Mouse (Mus musculus) hindbrain, embryonic 15.5 days (tissue): ENCODE measurements at regions not wholly inside any gene's neighbourhood (a gene's known extent, or its start where the extent isn't known, plus 50 kb on each side); places are given as distances from the start of the nearest gene placed in this dataset.

Source experiments
- ATAC-seq: fragments of 200-750 bp; cut with Nextera tagmentation; 2 replicates; pipeline ENCODE4 v1.8.0; 2017; ENCODE audit warnings: low read depth, moderate number of reproducible peaks, moderate TSS enrichment; ENCODE audit not compliant: low FRiP score
- H3K27ac ChIP-seq: fragments of 300-500 bp; sonication (generic); replicated peaks from 2 replicates; pipeline ENCODE4 v1.5.1; 2015; ENCODE audit warnings: mild to moderate bottlenecking, inconsistent platforms
- H3K27me3 ChIP-seq: fragments of 300-500 bp; sonication (generic); 2 replicates; pipeline ENCODE4 v1.6.1; 2015; ENCODE audit warnings: control low read depth, inconsistent platforms
- H3K36me3 ChIP-seq: fragments of 300-500 bp; sonication (generic); 2 replicates; pipeline ENCODE4 v1.6.1; 2015; ENCODE audit warnings: control low read depth, inconsistent platforms
- H3K4me1 ChIP-seq: fragments of 300-500 bp; sonication (generic); replicated peaks from 2 replicates; pipeline ENCODE4 v1.6.1; 2015; ENCODE audit warnings: control low read depth, inconsistent platforms
- H3K4me2 ChIP-seq: fragments of 300-500 bp; sonication (generic); 2 replicates; pipeline ENCODE4 v1.6.1; 2015; ENCODE audit warnings: moderate library complexity, mild to moderate bottlenecking, inconsistent platforms
- H3K4me3 ChIP-seq: fragments of 300-500 bp; sonication (generic); 2 replicates; pipeline ENCODE4 v1.5.1; 2015; ENCODE audit warnings: mild to moderate bottlenecking, inconsistent platforms
- H3K9ac ChIP-seq: fragments of 300-500 bp; sonication (generic); 2 replicates; pipeline ENCODE4 v1.6.1; 2015; ENCODE audit warnings: inconsistent platforms
- H3K9me3 ChIP-seq: fragments of 300-500 bp; sonication (generic); 2 replicates; pipeline ENCODE4 v1.6.1; 2016; ENCODE audit warnings: control low read depth, inconsistent platforms
- WGBS: fragments of 180-500 bp; shearing (Covaris S2); methylation state at CpG from one replicate; pipeline ENCODE4 v1.1.7; 2015; 5-methylcytosine and 5-hydroxymethylcytosine counted together

- Histone ChIP-seq H3K9me3 (no peaks in the 10 kb centered on the region), H3K36me3 (no peaks in the 10 kb centered on the region), H3K9ac (no peak overlapping the region), H3K4me3 (no peak overlapping the region), H3K4me2 (no peak overlapping the region), H3K27me3 (no peaks in the 10 kb centered on the region), H3K27ac (peak overlapping the region; percentile 31), H3K4me1 (peaks cover 12% of the 10 kb centered on the region)
- peak; percentile 66 for ATAC-seq
- WGBS: 49% methylated on average over 4 of the region's 4 CpGs
These were observed 162.5 kb upstream of the Spred2 start for GRCm38 (mm10) chr11:19761694-19761976.

GRCm38 (mm10) chr11:19767316-19767715 lies 156.9 kb upstream of the Spred2 start:
- Histone ChIP-seq H3K36me3 (no peaks in the 10 kb centered on the region), H3K4me3 (no peak overlapping the region), H3K27ac (no peak overlapping the region), H3K4me2 (no peak overlapping the region), H3K9ac (no peak overlapping the region), H3K9me3 (no peaks in the 10 kb centered on the region), H3K27me3 (no peaks in the 10 kb centered on the region), H3K4me1 (no peaks in the 10 kb centered on the region)
- 82% methylated on average over 5 of the region's 5 CpGs for WGBS
- ATAC-seq: no peak

GRCm38 (mm10) chr11:19767871-19768270 lies 156.3 kb upstream of the Spred2 start:
- Histone ChIP-seq H3K4me3 (no peak overlapping the region), H3K36me3 (no peaks in the 10 kb centered on the region), H3K27me3 (no peaks in the 10 kb centered on the region), H3K9me3 (no peaks in the 10 kb centered on the region), H3K4me2 (no peak overlapping the region), H3K27ac (no peak overlapping the region), H3K9ac (no peak overlapping the region), H3K4me1 (no peaks in the 10 kb centered on the region)
- 92% methylated on average over 9 of the region's 9 CpGs for WGBS
- ATAC-seq: no peak

GRCm38 (mm10) chr11:19768962-19769361 lies 155.2 kb upstream of the Spred2 start:
- no peak for ATAC-seq
- no peaks in the 10 kb centered on the region for H3K9me3 ChIP-seq
- H3K36me3 ChIP-seq: no peaks in the 10 kb centered on the region
- no peak overlapping the region for H3K4me2 ChIP-seq
- H3K4me3 ChIP-seq: no peak overlapping the region
- no peak overlapping the region for H3K9ac ChIP-seq
- no peak overlapping the region for H3K27ac ChIP-seq
- WGBS: 93% methylated on average over 1 of the region's 1 CpGs
- no peaks in the 10 kb centered on the region for H3K4me1 ChIP-seq
- H3K27me3 ChIP-seq: no peaks in the 10 kb centered on the region

GRCm38 (mm10) chr11:19774010-19774409 lies 150.2 kb upstream of the Spred2 start:
- H3K4me1 ChIP-seq: no peaks in the 10 kb centered on the region
- WGBS: 14% methylated on average over 9 of the region's 9 CpGs
- H3K4me2 ChIP-seq: no peak overlapping the region
- no peak overlapping the region for H3K27ac ChIP-seq
- H3K36me3 ChIP-seq: no peaks in the 10 kb centered on the region
- no peaks in the 10 kb centered on the region for H3K9me3 ChIP-seq
- H3K27me3 ChIP-seq: no peaks in the 10 kb centered on the region
- 0 out of 2 replicates have a peak, but pooled peaks have one; percentile 68 for ATAC-seq
- no peak overlapping the region for H3K4me3 ChIP-seq
- H3K9ac ChIP-seq: no peak overlapping the region

GRCm38 (mm10) chr11:19775741-19776140 lies 148.4 kb upstream of the Spred2 start:
- H3K4me3 ChIP-seq: no peak overlapping the region
- H3K27me3 ChIP-seq: no peaks in the 10 kb centered on the region
- WGBS: 90% methylated on average over 4 of the region's 4 CpGs
- no peaks in the 10 kb centered on the region for H3K9me3 ChIP-seq
- H3K36me3 ChIP-seq: no peaks in the 10 kb centered on the region
- ATAC-seq: no peak
- no peaks in the 10 kb centered on the region for H3K4me1 ChIP-seq
- H3K9ac ChIP-seq: no peak overlapping the region
- H3K4me2 ChIP-seq: no peak overlapping the region
- H3K27ac ChIP-seq: no peak overlapping the region

- Histone ChIP-seq H3K27ac (no peak overlapping the region), H3K36me3 (no peaks in the 10 kb centered on the region), H3K9me3 (no peaks in the 10 kb centered on the region), H3K4me2 (no peak overlapping the region), H3K4me1 (no peaks in the 10 kb centered on the region), H3K9ac (no peak overlapping the region), H3K4me3 (no peak overlapping the region), H3K27me3 (no peaks in the 10 kb centered on the region)
- 63% methylated on average over 9 of the region's 9 CpGs for WGBS
- ATAC-seq: 0 out of 2 replicates have a peak, but pooled peaks have one; percentile 43
These were observed 147.5 kb upstream of the Spred2 start for GRCm38 (mm10) chr11:19776473-19777200.

- Histone ChIP-seq H3K4me2 (no peak overlapping the region), H3K9ac (no peak overlapping the region), H3K4me3 (no peak overlapping the region), H3K4me1 (no peaks in the 10 kb centered on the region), H3K36me3 (no peaks in the 10 kb centered on the region), H3K9me3 (no peaks in the 10 kb centered on the region), H3K27ac (no peak overlapping the region), H3K27me3 (no peaks in the 10 kb centered on the region)
- WGBS: 90% methylated on average over 2 of the region's 2 CpGs
- no peak for ATAC-seq
These were observed 146.0 kb upstream of the Spred2 start for GRCm38 (mm10) chr11:19778191-19778590.

- H3K27me3 ChIP-seq: no peaks in the 10 kb centered on the region
- no peak overlapping the region for H3K4me3 ChIP-seq
- no peaks in the 10 kb centered on the region for H3K9me3 ChIP-seq
- H3K36me3 ChIP-seq: no peaks in the 10 kb centered on the region
- H3K4me1 ChIP-seq: no peaks in the 10 kb centered on the region
- no peak overlapping the region for H3K9ac ChIP-seq
- ATAC-seq: no peak
- WGBS: 62% methylated on average over 14 of the region's 14 CpGs
- no peak overlapping the region for H3K27ac ChIP-seq
- H3K4me2 ChIP-seq: no peak overlapping the region
These were observed 139.1 kb upstream of the Spred2 start for GRCm38 (mm10) chr11:19785110-19785509.

GRCm38 (mm10) chr11:19796950-19797670 lies 127.1 kb upstream of the Spred2 start:
- Histone ChIP-seq H3K4me1 (no peaks in the 10 kb centered on the region), H3K36me3 (no peaks in the 10 kb centered on the region), H3K27me3 (no peaks in the 10 kb centered on the region), H3K4me2 (no peak overlapping the region), H3K27ac (no peak overlapping the region), H3K4me3 (no peak overlapping the region), H3K9ac (no peak overlapping the region), H3K9me3 (no peaks in the 10 kb centered on the region)
- ATAC-seq: no peak
- WGBS: 77% methylated on average over 4 of the region's 4 CpGs

- H3K27me3 ChIP-seq: no peaks in the 10 kb centered on the region
- H3K9me3 ChIP-seq: no peaks in the 10 kb centered on the region
- H3K4me2 ChIP-seq: no peak overlapping the region
- no peak for ATAC-seq
- no peak overlapping the region for H3K27ac ChIP-seq
- H3K9ac ChIP-seq: no peak overlapping the region
- no peaks in the 10 kb centered on the region for H3K36me3 ChIP-seq
- WGBS: 93% methylated on average over 7 of the region's 7 CpGs
- peaks cover 7% of the 10 kb centered on the region for H3K4me1 ChIP-seq
- H3K4me3 ChIP-seq: no peak overlapping the region
These were observed 114.8 kb upstream of the Spred2 start for GRCm38 (mm10) chr11:19809359-19809758.

GRCm38 (mm10) chr11:19811271-19811991 lies 112.7 kb upstream of the Spred2 start:
- Histone ChIP-seq H3K4me1 (peaks cover 7% of the 10 kb centered on the region), H3K27ac (no peak overlapping the region), H3K4me3 (no peak overlapping the region), H3K27me3 (no peaks in the 10 kb centered on the region), H3K4me2 (0 out of 2 replicates have a peak overlapping the region, but pooled peaks have one; percentile 15), H3K9me3 (no peaks in the 10 kb centered on the region), H3K9ac (no peak overlapping the region), H3K36me3 (no peaks in the 10 kb centered on the region)
- ATAC-seq: no peak; the same call in 1 of the 2 replicates
- WGBS: 18% methylated on average over 11 of the region's 12 CpGs
